Comparison of ENCODE assay signal across 1 mouse cellular context in genomic region chr13:100731462-100732046, GRCm38 (mm10).
TF ChIP-seq lines count a peak whose summit lies in the region.

No protein-coding gene starts in this region.

TF ChIP-seq in MEL, 35 proteins besides CTCF, POLR2A, EP300 and RAD21:
- TF ChIP-seq TBP (IDR thresholded peaks at IDR 0.05; ENCODE audit: low read depth, low read length): 0 out of 2 replicates have a peak, but pooled peaks have one; percentile 27
